Mouse (Mus musculus) forebrain, embryonic 15.5 days (tissue): Measurements from ENCODE around the gene Nhs. TPM values are rescaled to one million over a fixed set of nuclear protein-coding genes. Genes with fewer than 3 reads are reported as not detected.

Experiments used
- ATAC-seq: fragments of 200-750 bp; cut with Nextera tagmentation; replicated peaks from 2 replicates; pipeline ENCODE4 v1.8.0; 2017; ENCODE audit warnings: mild to moderate bottlenecking, moderate TSS enrichment, moderate library complexity
- H3K27ac ChIP-seq: fragments of 300-500 bp; sonication (generic); replicated peaks from 2 replicates; pipeline ENCODE4 v1.5.1; 2015; ENCODE audit warnings: mild to moderate bottlenecking, inconsistent platforms
- H3K27me3 ChIP-seq: fragments of 300-500 bp; sonication (generic); 2 replicates; pipeline ENCODE4 v1.6.1; 2015; ENCODE audit warnings: inconsistent platforms
- H3K36me3 ChIP-seq: fragments of 300-500 bp; sonication (generic); 2 replicates; pipeline ENCODE4 v1.6.1; 2015; ENCODE audit warnings: mild to moderate bottlenecking, inconsistent platforms
- H3K4me1 ChIP-seq: fragments of 300-500 bp; sonication (generic); 2 replicates; pipeline ENCODE4 v1.6.1; 2015; ENCODE audit warnings: inconsistent platforms
- H3K4me2 ChIP-seq: fragments of 300-500 bp; sonication (generic); replicated peaks from 2 replicates; pipeline ENCODE4 v1.6.1; 2015; ENCODE audit warnings: mild to moderate bottlenecking, inconsistent platforms
- H3K4me3 ChIP-seq: fragments of 300-500 bp; sonication (generic); 2 replicates; pipeline ENCODE4 v1.5.1; 2015; ENCODE audit warnings: mild to moderate bottlenecking, inconsistent platforms
- H3K9ac ChIP-seq: fragments of 300-500 bp; sonication (generic); replicated peaks from 2 replicates; pipeline ENCODE4 v1.6.1; 2015; ENCODE audit warnings: mild to moderate bottlenecking, inconsistent platforms
- H3K9me3 ChIP-seq: fragments of 300-500 bp; sonication (generic); 2 replicates; pipeline ENCODE4 v1.6.1; 2016; ENCODE audit warnings: inconsistent platforms
- WGBS: fragments of 180-500 bp; shearing (Covaris S2); methylation state at CpG from one replicate; pipeline ENCODE4 v1.1.7; 2015; ENCODE audit warnings: mixed read lengths; 5-methylcytosine and 5-hydroxymethylcytosine counted together
- polyA plus RNA-seq: library from polyadenylated mRNA; unstranded; fragments of >200 nt; fragmentation: Nextera tagmentation; extraction: Ambion mirVana; gene quantifications from 2 replicates; pipeline ENCODE4 v1.2.1, GENCODE M21; 2015

Nhs gene
- polyA plus RNA-seq, 1 experiment from 2014 or later = 1.4 TPM

GRCm38 (mm10) chrX:162003818-162004217, 155.7 kb downstream of the Nhs start:
- Histone ChIP-seq H3K27ac (no peak overlapping the region), H3K27me3 (no peaks in the 10 kb centered on the region), H3K4me1 (no peaks in the 10 kb centered on the region), H3K4me3 (no peak overlapping the region), H3K36me3 (no peaks in the 10 kb centered on the region), H3K4me2 (no peak overlapping the region), H3K9me3 (no peaks in the 10 kb centered on the region), H3K9ac (no peak overlapping the region)
- ATAC-seq = no peak
- 26% methylated on average over 1 of the region's 1 CpGs for WGBS

- Histone ChIP-seq H3K9me3 (no peaks in the 10 kb centered on the region), H3K9ac (no peak overlapping the region), H3K36me3 (no peaks in the 10 kb centered on the region), H3K4me2 (no peak overlapping the region), H3K27ac (no peak overlapping the region), H3K4me1 (peaks cover 9% of the 10 kb centered on the region; the same call in 1 of the 2 replicates), H3K4me3 (no peak overlapping the region), H3K27me3 (no peaks in the 10 kb centered on the region)
- 91% methylated on average over 3 of the region's 3 CpGs for WGBS
- ATAC-seq = no peak
Observed at GRCm38 (mm10) chrX:161998876-161999275, 160.7 kb downstream of the Nhs start.

- H3K27me3 ChIP-seq = no peaks in the 10 kb centered on the region
- 30% methylated on average over 2 of the region's 2 CpGs for WGBS
- H3K9ac ChIP-seq = no peak overlapping the region
- H3K4me2 ChIP-seq = no peak overlapping the region
- H3K4me1 ChIP-seq = peaks cover 9% of the 10 kb centered on the region; the same call in 1 of the 2 replicates
- ATAC-seq = peak; percentile 90
- no peaks in the 10 kb centered on the region for H3K9me3 ChIP-seq
- H3K4me3 ChIP-seq = no peak overlapping the region
- peak overlapping the region; percentile 72 for H3K27ac ChIP-seq
- H3K36me3 ChIP-seq = no peaks in the 10 kb centered on the region
Observed at GRCm38 (mm10) chrX:161997170-161997795, 162.2 kb downstream of the Nhs start.

- H3K4me3 ChIP-seq = no peak overlapping the region
- H3K9me3 ChIP-seq = no peaks in the 10 kb centered on the region
- no peak overlapping the region for H3K4me2 ChIP-seq
- no peaks in the 10 kb centered on the region for H3K36me3 ChIP-seq
- no peak for ATAC-seq
- no peaks in the 10 kb centered on the region for H3K27me3 ChIP-seq
- H3K27ac ChIP-seq = no peak overlapping the region
- H3K4me1 ChIP-seq = no peaks in the 10 kb centered on the region
- H3K9ac ChIP-seq = no peak overlapping the region
- WGBS = 69% methylated on average over 1 of the region's 1 CpGs
Observed at GRCm38 (mm10) chrX:161990171-161990570, 169.4 kb downstream of the Nhs start.

GRCm38 (mm10) chrX:161984961-161985360, 174.6 kb downstream of the Nhs start:
- Histone ChIP-seq H3K4me3 (no peak overlapping the region), H3K4me1 (no peaks in the 10 kb centered on the region), H3K27ac (no peak overlapping the region), H3K9ac (no peak overlapping the region), H3K4me2 (no peak overlapping the region), H3K36me3 (no peaks in the 10 kb centered on the region), H3K27me3 (no peaks in the 10 kb centered on the region), H3K9me3 (no peaks in the 10 kb centered on the region)
- WGBS = 77% methylated on average over 6 of the region's 6 CpGs
- ATAC-seq = no peak

- Histone ChIP-seq H3K4me3 (no peak overlapping the region), H3K36me3 (no peaks in the 10 kb centered on the region), H3K9ac (no peak overlapping the region), H3K9me3 (no peaks in the 10 kb centered on the region), H3K4me2 (no peak overlapping the region), H3K4me1 (no peaks in the 10 kb centered on the region), H3K27me3 (no peaks in the 10 kb centered on the region), H3K27ac (no peak overlapping the region)
- ATAC-seq = no peak
- 83% methylated on average over 6 of the region's 6 CpGs for WGBS
Observed at GRCm38 (mm10) chrX:161981399-161981798, 178.1 kb downstream of the Nhs start.

GRCm38 (mm10) chrX:161979946-161980345, 179.6 kb downstream of the Nhs start:
- no peaks in the 10 kb centered on the region for H3K9me3 ChIP-seq
- H3K4me3 ChIP-seq = no peak overlapping the region
- ATAC-seq = no peak
- H3K36me3 ChIP-seq = no peaks in the 10 kb centered on the region
- H3K27ac ChIP-seq = no peak overlapping the region
- H3K27me3 ChIP-seq = no peaks in the 10 kb centered on the region
- H3K4me1 ChIP-seq = no peaks in the 10 kb centered on the region
- H3K4me2 ChIP-seq = no peak overlapping the region
- no peak overlapping the region for H3K9ac ChIP-seq

- 64% methylated on average over 4 of the region's 4 CpGs for WGBS
Observed at GRCm38 (mm10) chrX:161977236-161977841, 182.2 kb downstream of the Nhs start.

GRCm38 (mm10) chrX:161976376-161976775, 183.2 kb downstream of the Nhs start:
- H3K9ac ChIP-seq = no peak overlapping the region
- H3K4me1 ChIP-seq = no peaks in the 10 kb centered on the region
- no peak for ATAC-seq
- H3K27me3 ChIP-seq = no peaks in the 10 kb centered on the region
- H3K4me2 ChIP-seq = no peak overlapping the region
- H3K36me3 ChIP-seq = no peaks in the 10 kb centered on the region
- 57% methylated on average over 2 of the region's 2 CpGs for WGBS
- no peak overlapping the region for H3K27ac ChIP-seq
- H3K9me3 ChIP-seq = no peaks in the 10 kb centered on the region
- H3K4me3 ChIP-seq = no peak overlapping the region

More at GRCm38 (mm10) chrX:161977236-161977841, 182.2 kb downstream of the Nhs start:
- Histone ChIP-seq H3K9me3 (no peaks in the 10 kb centered on the region), H3K4me1 (no peaks in the 10 kb centered on the region), H3K4me3 (no peak overlapping the region), H3K36me3 (no peaks in the 10 kb centered on the region), H3K27me3 (no peaks in the 10 kb centered on the region), H3K9ac (no peak overlapping the region), H3K27ac (no peak overlapping the region), H3K4me2 (no peak overlapping the region)
- no peak for ATAC-seq

GRCm38 (mm10) chrX:161973572-161973971, 186.0 kb downstream of the Nhs start:
- no peak for ATAC-seq
- no peak overlapping the region for H3K27ac ChIP-seq
- no peaks in the 10 kb centered on the region for H3K9me3 ChIP-seq
- no peaks in the 10 kb centered on the region for H3K36me3 ChIP-seq
- H3K4me1 ChIP-seq = no peaks in the 10 kb centered on the region
- H3K4me2 ChIP-seq = no peak overlapping the region
- H3K27me3 ChIP-seq = no peaks in the 10 kb centered on the region
- WGBS = 56% methylated on average over 3 of the region's 3 CpGs
- no peak overlapping the region for H3K4me3 ChIP-seq
- H3K9ac ChIP-seq = no peak overlapping the region

- Histone ChIP-seq H3K4me1 (no peaks in the 10 kb centered on the region), H3K27me3 (no peaks in the 10 kb centered on the region), H3K4me3 (no peak overlapping the region), H3K27ac (no peak overlapping the region), H3K4me2 (no peak overlapping the region), H3K9ac (no peak overlapping the region), H3K9me3 (no peaks in the 10 kb centered on the region), H3K36me3 (no peaks in the 10 kb centered on the region)
- ATAC-seq = no peak
Observed at GRCm38 (mm10) chrX:161972723-161973122, 186.8 kb downstream of the Nhs start.

GRCm38 (mm10) chrX:161971961-161972502, 187.5 kb downstream of the Nhs start:
- Histone ChIP-seq H3K9ac (no peak overlapping the region), H3K4me3 (no peak overlapping the region), H3K36me3 (no peaks in the 10 kb centered on the region), H3K9me3 (no peaks in the 10 kb centered on the region), H3K4me2 (no peak overlapping the region), H3K4me1 (no peaks in the 10 kb centered on the region), H3K27ac (no peak overlapping the region), H3K27me3 (no peaks in the 10 kb centered on the region)
- WGBS = 83% methylated on average over 3 of the region's 3 CpGs
- no peak for ATAC-seq
